Mouse (Mus musculus) heart, adult 2 months (tissue): ENCODE measurements around the gene Macrod2. TPM values are rescaled to one million over a fixed set of nuclear protein-coding genes. Genes with fewer than 3 reads are reported as not detected.

Experiments used
- DNase-seq, 2 experiments: peaks; one replicate each; pipeline ENCODE4 v3.0.0; 2021
- H3K27ac ChIP-seq: fragments of 200-600 bp; 2 replicates; pipeline ENCODE4 v1.8.1; 2022
- H3K27me3 ChIP-seq: fragments of 200-500 bp; 2 replicates; pipeline ENCODE4 v1.6.1; 2012; ENCODE audit warnings: mild to moderate bottlenecking, low read length, inconsistent platforms, mixed read lengths; ENCODE audit not compliant: control insufficient read depth, insufficient read depth
- H3K36me3 ChIP-seq: fragments of 200-500 bp; 2 replicates; pipeline ENCODE4 v1.6.1; 2012; ENCODE audit warnings: low read length, inconsistent platforms; ENCODE audit not compliant: control insufficient read depth, insufficient read depth
- H3K4me1 ChIP-seq: fragments of 200-500 bp; 2 replicates; pipeline ENCODE4 v1.6.1; 2011; ENCODE audit warnings: low read length; ENCODE audit not compliant: control insufficient read depth, insufficient read depth
- H3K4me3 ChIP-seq: fragments of 200-600 bp; 2 replicates; pipeline ENCODE4 v1.8.1; 2022
- H3K79me2 ChIP-seq: fragments of 200-500 bp; replicated peaks from 2 replicates; pipeline ENCODE4 v1.6.1; 2012; ENCODE audit warnings: mild to moderate bottlenecking, inconsistent platforms, low read length, moderate library complexity, mixed read lengths; ENCODE audit not compliant: control insufficient read depth, insufficient read depth
- H3K9ac ChIP-seq: fragments of 200-500 bp; 2 replicates; pipeline ENCODE4 v1.6.1; 2012; ENCODE audit warnings: low read depth, mild to moderate bottlenecking, control low read depth, inconsistent platforms, low read length, mixed read lengths
- CTCF ChIP-seq: fragments of 200-600 bp; IDR thresholded peaks from 2 replicates; pipeline ENCODE4 v1.8.1; 2022; ENCODE audit warnings: antibody characterized with exemption, mild to moderate bottlenecking, moderate library complexity
- EP300 ChIP-seq: fragments of 200-500 bp; IDR thresholded peaks from 2 replicates; pipeline ENCODE4 v1.6.1; 2011; ENCODE audit warnings: low read depth, low read length, control low read depth; ENCODE audit not compliant: insufficient read depth
- POLR2A ChIP-seq: fragments of 200-500 bp; IDR thresholded peaks from 2 replicates; pipeline ENCODE4 v1.6.1; 2011; ENCODE audit warnings: mild to moderate bottlenecking, low read depth, low read length, control low read depth; ENCODE audit not compliant: insufficient read depth
- WGBS: fragments of 180-500 bp; shearing (Covaris S2); methylation state at CpG from one replicate; pipeline ENCODE4 v1.1.7; 2018; 5-methylcytosine and 5-hydroxymethylcytosine counted together
- intact Hi-C: fragments of 180-260 bp; cut with DNase I; formaldehyde crosslinking; loops from one replicate; pipeline ENCODE4 v1.15.1; 2025
- polyA plus RNA-seq: library from polyadenylated mRNA; depleted of rRNA; stranded (reverse); fragments of >200 nt; gene quantifications from 2 replicates; pipeline ENCODE4 v1.2.3, GENCODE M21; 2012
- total RNA-seq, 2 experiments: library from RNA; stranded (reverse); gene quantifications; 2 replicates each; pipeline ENCODE4 v1.2.3; 2021

Gene Macrod2
- total and polyA plus RNA-seq, 3 experiments, result 2.3 to 9.7 (median 8.5) TPM

DNA sequence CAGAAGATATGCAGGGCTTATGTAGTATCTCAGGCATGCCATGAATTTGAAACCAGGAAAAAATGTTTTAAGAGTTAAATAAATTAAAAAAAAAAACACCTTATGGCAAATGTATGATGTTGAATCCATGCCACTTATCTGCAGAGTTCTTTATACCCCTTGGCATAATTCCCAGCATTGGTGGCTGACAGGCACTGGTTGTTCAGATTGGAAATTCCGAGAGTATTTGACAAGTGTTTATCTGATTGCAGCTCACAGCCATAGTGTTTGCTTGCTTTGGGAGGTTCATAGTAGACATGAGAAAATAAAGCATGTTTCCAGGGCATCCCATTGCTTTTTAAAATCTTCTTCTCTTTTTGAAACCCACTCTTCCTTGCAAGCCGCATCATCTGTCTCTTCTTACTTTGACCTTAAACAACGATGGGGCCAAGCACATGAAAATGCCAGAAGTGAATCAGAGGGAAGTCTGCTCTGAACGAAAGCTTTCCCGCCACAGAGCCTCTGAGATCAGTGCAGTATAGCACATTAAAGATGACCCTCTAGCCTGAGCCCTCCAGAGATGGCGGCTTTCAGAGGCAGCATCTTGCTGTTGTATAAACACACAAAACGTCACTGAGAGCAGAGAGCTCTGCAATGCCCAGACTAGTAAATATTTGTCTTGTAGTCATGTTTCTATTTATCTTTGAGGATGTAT lies 1305.8 kb downstream of the Macrod2 start:
- Histone ChIP-seq H3K27me3 (no peaks in the 10 kb centered on the region), H3K36me3 (no peaks in the 10 kb centered on the region), H3K4me3 (no peak overlapping the region), H3K4me1 (no peaks in the 10 kb centered on the region), H3K9ac (no peak overlapping the region), H3K27ac (no peak overlapping the region), H3K79me2 (no peaks in the 10 kb centered on the region)
- TF ChIP-seq EP300, result no peak
- no peak for TF ChIP-seq CTCF
- TF ChIP-seq POLR2A, result no peak
- intact Hi-C loops, result no loop called here
- DNase-seq, result no peak
- 49% methylated on average over 7 of the region's 7 CpGs for WGBS

DNA sequence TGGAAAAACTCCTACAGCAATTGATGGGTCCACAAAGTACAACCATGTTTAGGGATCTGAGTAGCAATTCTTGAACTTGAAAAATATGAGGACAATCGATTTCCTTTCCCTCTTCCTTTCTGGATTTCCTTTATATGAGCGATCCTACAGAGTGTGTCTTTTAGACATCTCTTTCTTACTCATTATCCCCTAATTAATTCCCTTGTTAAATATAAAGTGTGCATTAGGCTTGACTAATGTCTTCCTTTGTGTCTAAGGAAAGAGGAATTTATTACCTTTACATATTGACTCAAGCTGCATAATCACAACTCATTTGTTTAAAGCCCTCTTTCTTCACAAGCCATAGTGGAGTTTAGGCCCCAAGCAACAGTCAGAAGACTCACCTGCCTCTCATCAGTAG lies 1316.7 kb downstream of the Macrod2 start:
- no peaks in the 10 kb centered on the region for H3K79me2 ChIP-seq
- TF ChIP-seq EP300 (no peak), CTCF (no peak), POLR2A (no peak)
- no peak overlapping the region for H3K9ac ChIP-seq
- no peaks in the 10 kb centered on the region for H3K4me1 ChIP-seq
- H3K27me3 ChIP-seq, result no peaks in the 10 kb centered on the region
- no peak for DNase-seq
- 78% methylated on average over 2 of the region's 2 CpGs for WGBS
- intact Hi-C loops, result no loop called here
- no peak overlapping the region for H3K4me3 ChIP-seq
- no peak overlapping the region for H3K27ac ChIP-seq
- no peaks in the 10 kb centered on the region for H3K36me3 ChIP-seq

GRCm38 (mm10) chr2:141712265-141712664 lies 1317.2 kb downstream of the Macrod2 start:
- Histone ChIP-seq H3K4me3 (no peak overlapping the region), H3K36me3 (no peaks in the 10 kb centered on the region), H3K27me3 (no peaks in the 10 kb centered on the region), H3K9ac (no peak overlapping the region), H3K4me1 (no peaks in the 10 kb centered on the region), H3K79me2 (no peaks in the 10 kb centered on the region), H3K27ac (no peak overlapping the region)
- no peak for DNase-seq
- TF ChIP-seq CTCF (no peak), POLR2A (no peak), EP300 (no peak)
- intact Hi-C loops, result no loop called here
- 71% methylated on average over 4 of the region's 4 CpGs for WGBS

DNA sequence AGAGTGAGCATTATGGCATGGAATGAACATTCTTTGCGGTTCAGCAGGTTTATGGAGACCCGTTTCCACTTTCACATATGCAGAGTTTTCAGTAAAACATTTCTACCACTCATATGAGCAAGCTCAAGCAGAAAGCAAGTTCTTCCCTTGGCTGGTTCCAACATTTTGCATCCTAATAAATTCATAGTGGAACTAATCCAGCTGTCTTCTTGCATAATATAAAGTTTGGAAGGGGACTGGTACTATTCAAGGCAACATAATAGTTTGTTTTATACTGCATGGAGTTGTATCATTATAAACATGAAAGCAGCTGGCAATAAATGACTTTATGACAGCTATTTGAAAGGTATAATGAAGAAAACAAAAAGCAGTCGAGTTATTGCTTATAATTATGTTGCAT lies 1320.0 kb downstream of the Macrod2 start:
- TF ChIP-seq CTCF, result no peak
- no peak for TF ChIP-seq POLR2A
- TF ChIP-seq EP300, result no peak
- Histone ChIP-seq H3K4me3 (no peak overlapping the region), H3K79me2 (no peaks in the 10 kb centered on the region), H3K27me3 (no peaks in the 10 kb centered on the region), H3K4me1 (no peaks in the 10 kb centered on the region), H3K36me3 (no peaks in the 10 kb centered on the region), H3K9ac (no peak overlapping the region), H3K27ac (no peak overlapping the region)
- 77% methylated on average over 3 of the region's 3 CpGs for WGBS
- intact Hi-C loops, result no loop called here
- no peak for DNase-seq

GRCm38 (mm10) chr2:141722531-141722930 lies 1327.4 kb downstream of the Macrod2 start:
- WGBS, result 81% methylated on average over 3 of the region's 3 CpGs
- Histone ChIP-seq H3K27me3 (no peaks in the 10 kb centered on the region), H3K36me3 (no peaks in the 10 kb centered on the region), H3K4me3 (no peak overlapping the region), H3K79me2 (no peaks in the 10 kb centered on the region), H3K9ac (no peak overlapping the region), H3K4me1 (no peaks in the 10 kb centered on the region), H3K27ac (no peak overlapping the region)
- no peak for TF ChIP-seq EP300
- no peak for TF ChIP-seq POLR2A
- TF ChIP-seq CTCF, result no peak
- intact Hi-C loops, result no loop called here
- no peak for DNase-seq

GRCm38 (mm10) chr2:141728998-141729397 lies 1333.9 kb downstream of the Macrod2 start:
- Histone ChIP-seq H3K4me3 (no peak overlapping the region), H3K27ac (no peak overlapping the region), H3K79me2 (no peaks in the 10 kb centered on the region), H3K9ac (no peak overlapping the region), H3K36me3 (no peaks in the 10 kb centered on the region), H3K27me3 (no peaks in the 10 kb centered on the region), H3K4me1 (no peaks in the 10 kb centered on the region)
- intact Hi-C loops, result no loop called here
- TF ChIP-seq POLR2A (no peak), CTCF (no peak), EP300 (no peak)
- no peak for DNase-seq
- 76% methylated on average over 4 of the region's 4 CpGs for whole genome bisulfite sequencing
